Mouse (Mus musculus) megakaryocyte-erythroid progenitor cell, adult 5-6 weeks (primary cell): ENCODE results near the gene Psmg4. TPM values are rescaled to one million over a fixed set of nuclear protein-coding genes. Genes with fewer than 3 reads are reported as not detected.

Source experiments
- ATAC-seq: replicated peaks from 2 replicates; pipeline ENCODE4 v1.8.0; 2016; ENCODE audit warnings: mild to moderate bottlenecking, inconsistent platforms; ENCODE audit not compliant: severe bottlenecking, poor library complexity, low FRiP score, low TSS enrichment
- total RNA-seq, 2 experiments: library from RNA; stranded (forward) in 1 of 2; stranded (reverse) in 1 of 2; fragments of 200-1000, 215-1000 nt in 1 of 2; fragments of >200 nt in 1 of 2; fragmentation: Nextera tagmentation in 1 of 2; gene quantifications; 2 replicates each; pipeline ENCODE4 v1.2.3; 2014 to 2017

Gene Psmg4
- total RNA-seq, 2 experiments from 2014 or later = 73.9 to 145 TPM

GRCm38 (mm10) chr13:34143389-34143788 is 19.4 kb upstream of the Psmg4 start:
- ATAC-seq = no peak

GRCm38 (mm10) chr13:34146916-34147315 is 15.8 kb upstream of the Psmg4 start:
- ATAC-seq = no peak

- ATAC-seq = no peak
Measured at GRCm38 (mm10) chr13:34148181-34148580, 14.6 kb upstream of the Psmg4 start.

GRCm38 (mm10) chr13:34148767-34149392 is 13.9 kb upstream of the Psmg4 start:
- ATAC-seq = peak; percentile 66

- no peak for ATAC-seq
Measured at GRCm38 (mm10) chr13:34149463-34150176, 13.1 kb upstream of the Psmg4 start.

- ATAC-seq = no peak
Measured at GRCm38 (mm10) chr13:34150271-34151027, 12.3 kb upstream of the Psmg4 start.

GRCm38 (mm10) chr13:34151425-34151824 is 11.3 kb upstream of the Psmg4 start:
- ATAC-seq = no peak

- ATAC-seq = no peak
Measured at GRCm38 (mm10) chr13:34152695-34153094, 10.1 kb upstream of the Psmg4 start.

- no peak for ATAC-seq
Measured at GRCm38 (mm10) chr13:34153254-34154011, 9.3 kb upstream of the Psmg4 start.

GRCm38 (mm10) chr13:34154217-34154930 is 8.4 kb upstream of the Psmg4 start:
- ATAC-seq = peak; percentile 42; the same call in 1 of the 2 replicates

GRCm38 (mm10) chr13:34154931-34155272 is 7.9 kb upstream of the Psmg4 start:
- ATAC-seq = no peak; the same call in 1 of the 2 replicates

- peak; percentile 76 for ATAC-seq
Measured at GRCm38 (mm10) chr13:34156133-34156839, 6.5 kb upstream of the Psmg4 start.

- no peak for ATAC-seq
Measured at GRCm38 (mm10) chr13:34156840-34157185, 6.0 kb upstream of the Psmg4 start.

- no peak for ATAC-seq
Measured at GRCm38 (mm10) chr13:34157596-34158157, 5.1 kb upstream of the Psmg4 start.

GRCm38 (mm10) chr13:34159926-34160325 is 2.8 kb upstream of the Psmg4 start:
- ATAC-seq = no peak

GRCm38 (mm10) chr13:34163304-34163975 is 676 bp downstream of the Psmg4 start:
- ATAC-seq = no peak

GRCm38 (mm10) chr13:34174025-34174424 is 11.3 kb downstream of the Psmg4 start:
- no peak for ATAC-seq

GRCm38 (mm10) chr13:34181624-34182023 is 18.9 kb downstream of the Psmg4 start:
- no peak for ATAC-seq
